Mouse (Mus musculus): ENCODE measurements around the gene Gab2.

GRCm38 (mm10) chr7:97041868-97042449, 39.4 kb upstream of the Gab2 start:
- TF ChIP-seq CTCF (IDR thresholded peaks at IDR 0.05; ENCODE audit: insufficient read depth, low read length): no peak
- no peak for TF ChIP-seq POLR2A (IDR thresholded peaks at IDR 0.05; ENCODE audit: borderline replicate concordance, extremely low read depth, low read depth, low read length)
